Mouse (Mus musculus): Measurements from ENCODE around the gene Fbxl19. TPM values are rescaled to one million over a fixed set of nuclear protein-coding genes. Genes with fewer than 3 reads are reported as not detected.

Gene Fbxl19
- polyA plus RNA-seq, 1 experiment from 2014 or later, result 7.4 TPM

GRCm38 (mm10) chr7:127708207-127709078 lies 35.9 kb upstream of the Fbxl19 start, which contains the start of gene Bcl7c:
TSS of gene Bcl7c (minus strand) at chr7:127708933.
- no peaks in the 10 kb centered on the region for H3K9me3 ChIP-seq (ENCODE audit: control insufficient read depth, low read length)
- WGBS, result 1% methylated on average over 90 of the region's 90 CpGs
- peaks cover 18% of the 10 kb centered on the region for H3K4me1 ChIP-seq (ENCODE audit: control insufficient read depth, insufficient read depth, low read length)

DNA sequence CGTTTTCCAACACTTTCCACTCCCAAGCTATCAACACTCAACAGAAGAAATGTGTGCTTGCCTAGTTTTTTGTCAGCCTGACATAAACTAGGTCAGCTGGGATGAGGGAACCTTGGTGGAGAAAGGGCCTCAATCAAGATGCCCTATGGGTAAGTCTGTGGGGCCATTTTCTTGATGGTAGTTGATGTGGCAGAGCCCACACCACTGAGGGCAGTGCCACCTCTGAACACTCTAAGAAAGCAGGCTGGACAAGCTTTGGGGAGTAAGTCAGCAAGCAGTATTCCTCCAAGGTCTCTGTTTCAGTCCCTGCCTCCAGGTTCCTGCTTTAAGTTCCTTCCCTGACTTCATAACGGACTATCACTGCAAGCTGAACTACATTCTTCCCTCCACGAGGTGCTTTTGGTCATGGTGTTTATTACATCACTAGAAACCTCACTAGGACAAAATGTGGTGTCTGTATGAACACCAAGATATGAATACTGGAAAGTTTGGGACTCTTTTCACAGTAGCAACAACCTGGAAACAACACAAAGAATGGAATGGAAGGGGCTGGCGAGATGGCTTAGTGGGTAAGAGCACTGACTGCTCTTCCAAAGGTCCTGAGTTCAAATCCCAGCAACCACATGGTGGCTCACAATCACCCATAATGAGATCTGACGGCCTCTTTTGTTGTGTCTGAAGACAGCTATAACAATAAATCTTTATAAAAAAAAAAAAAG lies 34.9 kb upstream of the Fbxl19 start:
- H3K27ac ChIP-seq (replicated peaks; ENCODE audit: low read depth, low read length), result peak overlapping the region; percentile 95; the same call in 1 of the 2 replicates
- no peak for DNase-seq
- ATAC-seq (ENCODE audit: low FRiP score, low TSS enrichment), result no peak
- WGBS, result 81% methylated on average over 5 of the region's 5 CpGs
- H3K4me3 ChIP-seq (replicated peaks; ENCODE audit: low read depth, low read length), result peak overlapping the region; percentile 78
- peaks cover 19% of the 10 kb centered on the region for H3K36me3 ChIP-seq (ENCODE audit: control insufficient read depth, insufficient read depth, low read length)
- H3K9me3 ChIP-seq (ENCODE audit: control insufficient read depth, low read length), result no peaks in the 10 kb centered on the region
- no peaks in the 10 kb centered on the region for H3K27me3 ChIP-seq (ENCODE audit: control insufficient read depth, insufficient read depth, low read length)
- peak overlapping the region; percentile 69 for H3K4me2 ChIP-seq (ENCODE audit: low read length)
- H3K9ac ChIP-seq (replicated peaks; ENCODE audit: low read length), result no peak overlapping the region; the same call in 1 of the 2 replicates
- H3K4me1 ChIP-seq (ENCODE audit: control insufficient read depth, insufficient read depth, low read length), result peaks cover 18% of the 10 kb centered on the region

More at GRCm38 (mm10) chr7:127708207-127709078, 35.9 kb upstream of the Fbxl19 start, which contains the start of gene Bcl7c:
- Histone ChIP-seq H3K27ac (replicated peaks; ENCODE audit: low read depth, low read length) (peak within 1 kb of the TSS; percentile 95), H3K4me2 (ENCODE audit: low read length) (peak within 1 kb of the TSS; percentile 69), H3K9ac (replicated peaks; ENCODE audit: low read length) (peak within 1 kb of the TSS; percentile 90), H3K4me3 (replicated peaks; ENCODE audit: low read depth, low read length) (peak within 1 kb of the TSS; percentile 78), H3K27me3 (ENCODE audit: control insufficient read depth, insufficient read depth, low read length) (no peaks in the 10 kb centered on the region), H3K36me3 (ENCODE audit: control insufficient read depth, insufficient read depth, low read length) (peaks cover 28% of the 10 kb centered on the region)
- DNase-seq (peak; percentile 93), ATAC-seq (ENCODE audit: low FRiP score, low TSS enrichment) (peak; percentile 87)

GRCm38 (mm10) chr7:127711031-127711430 lies 33.3 kb upstream of the Fbxl19 start:
- peaks cover 18% of the 10 kb centered on the region for H3K4me1 ChIP-seq (ENCODE audit: control insufficient read depth, insufficient read depth, low read length)
- no peak for ATAC-seq (ENCODE audit: low FRiP score, low TSS enrichment)
- H3K36me3 ChIP-seq (ENCODE audit: control insufficient read depth, insufficient read depth, low read length), result peaks cover 5% of the 10 kb centered on the region
- H3K4me2 ChIP-seq (ENCODE audit: low read length), result no peak overlapping the region
- H3K27ac ChIP-seq (replicated peaks; ENCODE audit: low read depth, low read length), result no peak overlapping the region
- whole genome bisulfite sequencing, result 91% methylated on average over 3 of the region's 3 CpGs
- no peaks in the 10 kb centered on the region for H3K9me3 ChIP-seq (ENCODE audit: control insufficient read depth, low read length)
- no peaks in the 10 kb centered on the region for H3K27me3 ChIP-seq (ENCODE audit: control insufficient read depth, insufficient read depth, low read length)
- no peak overlapping the region for H3K4me3 ChIP-seq (replicated peaks; ENCODE audit: low read depth, low read length)
- no peak for DNase-seq
- H3K9ac ChIP-seq (replicated peaks; ENCODE audit: low read length), result no peak overlapping the region

- no peaks in the 10 kb centered on the region for H3K9me3 ChIP-seq (ENCODE audit: control insufficient read depth, low read length)
- H3K27me3 ChIP-seq (ENCODE audit: control insufficient read depth, insufficient read depth, low read length), result no peaks in the 10 kb centered on the region
- ATAC-seq (ENCODE audit: low FRiP score, low TSS enrichment) (no peak), DNase-seq (no peak)
- peaks cover 18% of the 10 kb centered on the region for H3K4me1 ChIP-seq (ENCODE audit: control insufficient read depth, insufficient read depth, low read length)
- H3K4me3 ChIP-seq (replicated peaks; ENCODE audit: low read depth, low read length), result no peak overlapping the region
- H3K9ac ChIP-seq (replicated peaks; ENCODE audit: low read length), result no peak overlapping the region
- WGBS, result 77% methylated on average over 3 of the region's 3 CpGs
- peaks cover under 1% of the 10 kb centered on the region; the same call in 1 of the 2 replicates for H3K36me3 ChIP-seq (ENCODE audit: control insufficient read depth, insufficient read depth, low read length)
- H3K27ac ChIP-seq (replicated peaks; ENCODE audit: low read depth, low read length), result no peak overlapping the region
- H3K4me2 ChIP-seq (ENCODE audit: low read length), result no peak overlapping the region
Observed at GRCm38 (mm10) chr7:127711456-127711855, 32.9 kb upstream of the Fbxl19 start.

- ATAC-seq (ENCODE audit: low FRiP score, low TSS enrichment) (peak; percentile 66; the same call in 1 of the 2 replicates), DNase-seq (peak; percentile 91)
- H3K27ac ChIP-seq (replicated peaks; ENCODE audit: low read depth, low read length), result peak within 1 kb of the TSS; percentile 32; the same call in 1 of the 2 replicates
- no peaks in the 10 kb centered on the region for H3K27me3 ChIP-seq (ENCODE audit: control insufficient read depth, insufficient read depth, low read length)
- H3K4me2 ChIP-seq (ENCODE audit: low read length), result peak within 1 kb of the TSS; percentile 54
- 1% methylated on average over 28 of the region's 28 CpGs for WGBS
- peak within 1 kb of the TSS; percentile 21 for H3K4me3 ChIP-seq (replicated peaks; ENCODE audit: low read depth, low read length)
- no peaks in the 10 kb centered on the region for H3K9me3 ChIP-seq (ENCODE audit: control insufficient read depth, low read length)
- no peak within 1 kb of the TSS for H3K9ac ChIP-seq (replicated peaks; ENCODE audit: low read length)
- peaks cover 15% of the 10 kb centered on the region for H3K4me1 ChIP-seq (ENCODE audit: control insufficient read depth, insufficient read depth, low read length)
- no peaks in the 10 kb centered on the region for H3K36me3 ChIP-seq (ENCODE audit: control insufficient read depth, insufficient read depth, low read length)
Observed at GRCm38 (mm10) chr7:127712461-127713385, 31.6 kb upstream of the Fbxl19 start, which contains the start of gene Ctf1. TSS of gene Ctf1 (plus strand) at chr7:127712736.

- no peaks in the 10 kb centered on the region for H3K27me3 ChIP-seq (ENCODE audit: control insufficient read depth, insufficient read depth, low read length)
- 87% methylated on average over 4 of the region's 4 CpGs for WGBS
- no peaks in the 10 kb centered on the region for H3K9me3 ChIP-seq (ENCODE audit: control insufficient read depth, low read length)
- H3K4me3 ChIP-seq (replicated peaks; ENCODE audit: low read depth, low read length), result no peak overlapping the region
- peaks cover 7% of the 10 kb centered on the region for H3K4me1 ChIP-seq (ENCODE audit: control insufficient read depth, insufficient read depth, low read length)
- no peak for ATAC-seq (ENCODE audit: low FRiP score, low TSS enrichment)
- DNase-seq, result no peak
- H3K27ac ChIP-seq (replicated peaks; ENCODE audit: low read depth, low read length), result no peak overlapping the region
- no peak overlapping the region for H3K4me2 ChIP-seq (ENCODE audit: low read length)
- H3K36me3 ChIP-seq (ENCODE audit: control insufficient read depth, insufficient read depth, low read length), result no peaks in the 10 kb centered on the region
- H3K9ac ChIP-seq (replicated peaks; ENCODE audit: low read length), result no peak overlapping the region
Observed at GRCm38 (mm10) chr7:127714816-127715215, 29.5 kb upstream of the Fbxl19 start.

- Histone ChIP-seq H3K4me1 (ENCODE audit: control insufficient read depth, insufficient read depth, low read length) (peaks cover 7% of the 10 kb centered on the region), H3K9ac (replicated peaks; ENCODE audit: low read length) (peak overlapping the region; percentile 49), H3K4me2 (ENCODE audit: low read length) (peak overlapping the region; percentile 56), H3K27ac (replicated peaks; ENCODE audit: low read depth, low read length) (no peak overlapping the region), H3K27me3 (ENCODE audit: control insufficient read depth, insufficient read depth, low read length) (no peaks in the 10 kb centered on the region), H3K36me3 (ENCODE audit: control insufficient read depth, insufficient read depth, low read length) (no peaks in the 10 kb centered on the region), H3K9me3 (ENCODE audit: control insufficient read depth, low read length) (no peaks in the 10 kb centered on the region), H3K4me3 (replicated peaks; ENCODE audit: low read depth, low read length) (peak overlapping the region; percentile 30)
- DNase-seq (peak; percentile 78), ATAC-seq (ENCODE audit: low FRiP score, low TSS enrichment) (peak; percentile 18; the same call in 1 of the 2 replicates)
- 1% methylated on average over 41 of the region's 41 CpGs for WGBS
Observed at GRCm38 (mm10) chr7:127716992-127717391, 27.4 kb upstream of the Fbxl19 start.

- peaks cover 7% of the 10 kb centered on the region for H3K4me1 ChIP-seq (ENCODE audit: control insufficient read depth, insufficient read depth, low read length)
- no peaks in the 10 kb centered on the region for H3K9me3 ChIP-seq (ENCODE audit: control insufficient read depth, low read length)
- H3K4me3 ChIP-seq (replicated peaks; ENCODE audit: low read depth, low read length), result no peak overlapping the region
- ATAC-seq (ENCODE audit: low FRiP score, low TSS enrichment) (no peak), DNase-seq (no peak)
- H3K4me2 ChIP-seq (ENCODE audit: low read length), result no peak overlapping the region
- H3K27me3 ChIP-seq (ENCODE audit: control insufficient read depth, insufficient read depth, low read length), result no peaks in the 10 kb centered on the region
- no peak overlapping the region for H3K27ac ChIP-seq (replicated peaks; ENCODE audit: low read depth, low read length)
- no peak overlapping the region for H3K9ac ChIP-seq (replicated peaks; ENCODE audit: low read length)
- 92% methylated on average over 6 of the region's 6 CpGs for WGBS
- H3K36me3 ChIP-seq (ENCODE audit: control insufficient read depth, insufficient read depth, low read length), result no peaks in the 10 kb centered on the region
Observed at GRCm38 (mm10) chr7:127718339-127718738, 26.0 kb upstream of the Fbxl19 start.
